Mouse (Mus musculus) testis, adult 2 months (tissue): ENCODE data around the gene Mvb12b.

Experiments used
- CTCF ChIP-seq: fragments of 200-500 bp; IDR thresholded peaks from 2 replicates; pipeline ENCODE4 v1.5.1; 2012; ENCODE audit warnings: low read depth, mild to moderate bottlenecking, inconsistent platforms, low read length, moderate library complexity; ENCODE audit not compliant: control insufficient read depth, insufficient read depth, insufficient replicate concordance
- POLR2A ChIP-seq: fragments of 200-500 bp; IDR thresholded peaks from 2 replicates; pipeline ENCODE4 v1.6.1; 2012; ENCODE audit warnings: low read depth, mild to moderate bottlenecking, inconsistent platforms, low read length, moderate library complexity; ENCODE audit not compliant: control insufficient read depth

DNA sequence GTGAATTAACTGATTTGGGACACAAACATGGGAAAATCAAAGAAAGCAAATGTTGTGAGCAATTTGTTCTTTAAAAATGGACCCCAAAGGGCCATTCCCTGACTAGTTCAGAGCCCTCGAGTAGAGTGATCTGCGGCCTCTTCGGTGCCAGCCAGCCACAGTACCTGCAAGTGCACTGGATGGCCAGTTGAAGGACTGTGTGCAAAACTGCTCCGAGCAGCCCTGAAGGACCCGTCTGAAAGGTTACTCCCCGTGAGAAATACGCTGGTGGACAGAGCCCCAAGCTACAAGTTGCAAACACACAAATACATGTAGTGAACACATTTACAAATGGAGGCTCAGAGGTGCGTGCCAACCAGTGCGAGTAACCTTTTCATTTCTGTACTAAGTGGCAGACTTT lies 98.0 kb downstream of the Mvb12b start:
- TF ChIP-seq POLR2A: no peak
- TF ChIP-seq CTCF: no peak
